Mouse (Mus musculus): ENCODE measurements around the gene Upk3a.

DNA sequence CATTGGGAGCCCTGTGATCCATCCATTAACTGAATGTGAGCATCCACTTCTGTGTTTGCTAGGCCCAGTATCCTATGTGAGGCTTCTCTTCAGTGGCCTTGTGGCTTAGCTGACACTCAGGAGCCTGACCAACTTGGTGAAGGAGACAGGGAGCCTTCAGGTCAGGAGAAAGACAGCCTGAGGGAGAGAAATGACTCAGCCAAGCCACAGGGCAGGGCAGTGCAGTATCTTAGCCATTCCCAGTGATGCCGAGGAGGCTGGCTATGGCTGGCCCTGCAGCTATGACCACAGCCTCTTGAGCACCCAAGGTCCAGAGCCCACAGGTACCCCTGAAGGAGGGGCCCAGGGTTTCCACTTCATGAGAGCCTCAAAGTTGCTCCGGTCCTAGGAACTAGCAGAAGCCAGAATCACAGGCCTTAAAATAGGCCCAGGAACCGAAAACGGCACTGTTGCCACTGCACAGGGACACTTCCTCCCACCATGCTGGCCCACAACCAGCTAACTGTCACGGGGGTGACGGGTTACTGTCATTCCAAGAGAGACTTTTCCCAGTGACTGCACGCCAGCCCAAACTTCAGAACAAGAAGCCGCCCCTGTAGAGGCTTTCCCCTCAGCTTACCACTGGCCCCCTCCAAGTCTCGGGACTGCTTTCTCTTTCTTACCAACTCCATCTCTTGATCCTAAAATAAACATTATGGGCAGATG is 35.2 kb upstream of the Upk3a start:
- TF ChIP-seq EP300 (IDR thresholded peaks at IDR 0.05; ENCODE audit: low read depth) (no peak), CTCF (IDR thresholded peaks at IDR 0.05; ENCODE audit: low read depth) (no peak)

All from liver, postnatal 0 days (tissue).